Mouse (Mus musculus) lung, adult 2 months (tissue): ENCODE measurements at regions not wholly inside any gene's neighbourhood (a gene's known extent, or its start where the extent isn't known, plus 50 kb on each side); places are given as distances from the start of the nearest gene placed in this dataset.

ENCODE experiments used
- DNase-seq: peaks from one replicate; pipeline ENCODE4 v3.0.0; 2022
- H3K4me1 ChIP-seq: fragments of 200-500 bp; 2 replicates; pipeline ENCODE4 v1.6.1; 2011; ENCODE audit warnings: low read length; ENCODE audit not compliant: control insufficient read depth, insufficient read depth
- H3K4me3 ChIP-seq: fragments of 200-500 bp; replicated peaks from 2 replicates; pipeline ENCODE3; 2011; ENCODE audit warnings: low read depth, mild to moderate bottlenecking, control low read depth, low read length; ENCODE audit errors: extremely low read depth
- CTCF ChIP-seq: fragments of 200-500 bp; IDR thresholded peaks from 2 replicates; pipeline ENCODE4 v1.5.1; 2011; ENCODE audit warnings: mild to moderate bottlenecking, low read length, control low read depth; ENCODE audit not compliant: insufficient read depth
- POLR2A ChIP-seq: fragments of 200-500 bp; IDR thresholded peaks from 2 replicates; pipeline ENCODE4 v1.6.1; 2011; ENCODE audit warnings: low read depth, mild to moderate bottlenecking, control low read depth, low read length, borderline replicate concordance; ENCODE audit errors: extremely low read depth
- WGBS: fragments of 180-500 bp; shearing (Covaris S2); methylation state at CpG from one replicate; pipeline ENCODE4 v1.1.7; 2018; 5-methylcytosine and 5-hydroxymethylcytosine counted together

DNA sequence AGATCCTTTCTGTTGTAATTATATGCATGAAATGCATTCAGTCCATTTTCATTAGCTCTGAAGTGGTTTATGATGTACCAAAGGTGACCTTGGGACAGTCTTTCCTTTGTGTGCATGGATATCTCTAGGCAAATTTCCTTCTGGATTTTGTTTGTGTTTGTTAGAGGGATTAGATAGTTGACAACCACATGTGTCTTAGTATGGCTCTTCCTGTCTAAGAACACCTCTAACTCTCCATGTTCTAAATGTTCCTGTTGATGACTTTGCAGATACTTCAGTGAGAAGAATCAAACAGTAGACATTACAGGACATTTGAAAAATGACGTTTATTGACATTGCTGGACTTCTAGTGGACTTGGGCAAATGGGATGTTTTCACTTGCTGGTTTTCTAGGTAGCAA lies 436.5 kb upstream of the Nrp1 start:
- no peaks in the 10 kb centered on the region for H3K4me1 ChIP-seq
- 69% methylated on average over 1 of the region's 1 CpGs for WGBS
- no peak overlapping the region for H3K4me3 ChIP-seq
- no peak for DNase-seq
- no peak for TF ChIP-seq CTCF
- TF ChIP-seq POLR2A, result no peak

DNA sequence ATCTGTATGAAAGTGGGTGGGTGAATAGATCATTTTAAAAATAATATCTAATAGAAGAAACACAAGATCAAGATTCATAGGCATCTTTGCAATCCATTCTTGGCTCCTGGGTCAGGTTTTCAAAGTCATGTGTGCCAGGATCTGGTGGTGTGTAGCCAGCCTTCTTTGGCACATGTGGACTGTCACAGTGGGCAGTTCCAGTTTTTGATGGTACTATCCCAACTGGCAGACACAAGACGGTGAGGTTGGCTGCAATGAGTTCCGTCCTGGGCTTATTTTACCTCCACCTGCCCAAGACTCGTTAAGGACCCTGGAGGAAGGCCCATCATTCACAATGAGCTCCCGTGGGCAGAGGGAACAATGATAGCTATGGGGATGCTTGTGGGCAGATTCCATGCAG lies 435.1 kb upstream of the Nrp1 start:
- Histone ChIP-seq H3K4me3 (no peak overlapping the region), H3K4me1 (no peaks in the 10 kb centered on the region)
- DNase-seq, result no peak
- 88% methylated on average over 4 of the region's 4 CpGs for WGBS
- TF ChIP-seq POLR2A (no peak), CTCF (no peak)

DNA sequence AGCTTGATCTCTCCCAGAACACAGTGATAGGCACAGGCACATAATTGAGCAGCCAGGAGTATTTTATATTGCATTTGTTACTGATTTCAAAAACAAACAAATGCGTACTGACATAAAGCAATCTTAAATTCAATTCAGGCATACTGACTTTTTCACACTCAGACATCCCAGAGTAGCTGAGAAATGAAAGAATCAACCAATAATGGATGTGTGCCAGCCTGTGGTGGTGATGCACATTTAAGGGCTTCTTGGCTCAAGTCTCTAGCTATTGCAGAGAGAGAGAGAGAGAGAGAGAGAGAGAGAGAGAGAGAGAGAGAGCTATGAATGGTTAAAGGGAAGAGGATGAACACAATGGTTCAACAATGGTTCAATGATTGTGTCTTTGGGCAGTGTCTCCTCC lies 426.1 kb upstream of the Nrp1 start:
- 80% methylated on average over 1 of the region's 1 CpGs for WGBS
- DNase-seq, result no peak
- TF ChIP-seq POLR2A (no peak), CTCF (no peak)

DNA sequence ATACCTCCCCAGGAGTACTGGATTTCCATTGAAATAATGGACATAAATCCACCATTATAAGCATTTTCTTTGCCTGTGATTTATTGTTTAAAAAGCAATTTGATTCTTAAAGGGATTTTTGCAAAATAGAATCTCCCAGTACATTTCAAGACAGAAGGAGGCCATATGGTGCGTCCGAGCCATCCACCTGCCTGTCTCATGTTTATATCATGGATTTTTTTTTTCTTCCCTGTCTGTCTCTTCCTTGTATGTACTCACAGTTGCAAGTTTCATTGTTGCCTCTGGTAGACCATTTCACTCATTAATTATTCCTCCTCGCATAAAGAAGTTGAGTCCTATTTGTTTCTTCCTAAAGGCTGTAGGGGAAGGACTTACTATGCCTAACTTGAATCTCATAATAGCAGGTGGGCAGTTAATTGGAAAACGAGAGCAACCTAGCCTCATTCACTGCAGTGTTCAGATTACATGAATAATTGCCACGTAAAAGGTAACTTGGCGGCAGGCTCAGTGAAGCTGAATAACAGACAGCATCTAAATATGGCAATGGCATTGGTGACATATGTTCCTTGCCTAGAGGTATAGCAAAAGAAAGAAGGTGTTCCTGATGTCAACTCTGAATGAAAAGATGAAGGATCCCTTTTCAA lies 421.5 kb upstream of the Nrp1 start:
- 94% methylated on average over 6 of the region's 6 CpGs for WGBS
- no peak for DNase-seq

More for the DNA sequence above, 426.1 kb upstream of the Nrp1 start:
- Histone ChIP-seq H3K4me1 (no peaks in the 10 kb centered on the region), H3K4me3 (no peak overlapping the region)

DNA sequence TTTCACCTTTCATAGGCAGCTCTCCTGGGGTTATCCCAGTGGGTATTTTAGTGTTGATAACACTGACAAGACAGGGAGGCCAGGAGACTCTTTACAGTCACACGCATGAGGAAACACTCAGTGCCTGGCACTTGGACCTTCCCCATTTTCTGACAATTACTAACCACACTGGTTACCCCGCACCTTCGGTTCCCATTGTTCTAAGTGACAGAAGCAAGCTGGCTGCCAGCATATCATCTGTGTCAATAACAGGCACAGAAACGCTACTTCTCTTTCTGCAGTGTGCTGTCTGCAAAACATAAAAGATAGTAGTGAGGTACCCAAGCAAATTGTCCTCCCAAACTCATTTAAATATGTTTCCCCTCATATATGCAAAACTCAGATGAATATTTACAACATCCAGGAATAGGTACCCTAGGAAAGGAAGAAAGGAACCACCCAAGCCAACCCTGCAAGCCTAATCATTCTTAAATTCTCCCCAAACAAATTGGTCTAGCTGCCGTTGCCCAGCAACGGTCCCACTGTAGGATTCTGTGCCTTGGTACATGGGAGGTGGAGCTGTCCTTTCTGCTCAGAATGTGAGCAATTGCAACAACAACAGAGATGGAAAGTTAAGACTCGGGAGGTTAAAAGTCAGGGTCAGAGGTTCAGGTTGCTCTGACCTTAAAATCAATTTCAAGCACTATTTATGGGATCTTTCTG lies 419.0 kb upstream of the Nrp1 start:
- Histone ChIP-seq H3K4me1 (no peaks in the 10 kb centered on the region; the same call in none of the 2 replicates), H3K4me3 (no peak overlapping the region)
- TF ChIP-seq CTCF (no peak), POLR2A (no peak)
- 52% methylated on average over 7 of the region's 7 CpGs for WGBS
- DNase-seq, result no peak

More for the DNA sequence above, 421.5 kb upstream of the Nrp1 start:
- TF ChIP-seq CTCF, result no peak
- TF ChIP-seq POLR2A, result no peak
- H3K4me1 ChIP-seq, result no peaks in the 10 kb centered on the region; the same call in none of the 2 replicates
- no peak overlapping the region for H3K4me3 ChIP-seq

DNA sequence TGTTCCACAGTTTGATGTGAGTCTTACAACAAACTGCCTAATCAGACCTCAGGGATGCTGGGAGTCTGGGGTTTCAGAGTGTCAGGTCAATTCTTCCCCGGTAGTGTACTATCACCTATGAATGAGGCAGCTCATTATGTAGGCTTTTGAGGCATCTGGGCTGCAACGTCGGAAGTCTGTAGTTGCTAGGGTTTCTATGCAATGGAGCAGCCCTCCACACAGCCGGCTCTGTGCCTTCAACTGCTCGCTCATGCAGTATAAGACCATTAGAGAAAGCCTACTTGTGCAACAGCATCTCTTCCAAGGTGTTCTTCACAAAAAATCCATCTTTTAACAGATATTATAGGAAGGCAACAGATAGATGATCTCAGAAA lies 418.4 kb upstream of the Nrp1 start:
- DNase-seq, result no peak
- Histone ChIP-seq H3K4me3 (no peak overlapping the region), H3K4me1 (no peaks in the 10 kb centered on the region; the same call in none of the 2 replicates)
- WGBS, result 83% methylated on average over 5 of the region's 5 CpGs
- TF ChIP-seq POLR2A, result no peak
- no peak for TF ChIP-seq CTCF

DNA sequence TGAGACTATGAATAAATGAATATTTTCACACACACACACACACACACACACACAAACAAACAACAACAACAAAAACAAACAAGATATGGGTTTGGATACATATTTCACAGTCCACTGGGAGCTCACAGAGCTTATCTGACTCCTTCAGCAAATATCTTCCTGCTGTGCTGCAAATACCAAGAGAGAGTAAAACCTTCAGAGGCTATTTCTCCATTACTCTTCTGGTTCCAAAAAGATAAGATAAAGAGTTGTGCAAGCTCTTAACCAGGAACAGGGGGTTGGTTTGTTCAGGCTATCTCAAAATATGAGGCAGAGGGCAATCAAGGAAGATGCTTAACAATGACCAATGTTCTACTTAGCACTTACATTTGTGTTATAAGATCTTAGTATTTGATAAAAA lies 416.1 kb upstream of the Nrp1 start:
- no peaks in the 10 kb centered on the region; the same call in none of the 2 replicates for H3K4me1 ChIP-seq
- DNase-seq, result no peak
- no peak for TF ChIP-seq CTCF
- no peak for TF ChIP-seq POLR2A
- H3K4me3 ChIP-seq, result no peak overlapping the region

DNA sequence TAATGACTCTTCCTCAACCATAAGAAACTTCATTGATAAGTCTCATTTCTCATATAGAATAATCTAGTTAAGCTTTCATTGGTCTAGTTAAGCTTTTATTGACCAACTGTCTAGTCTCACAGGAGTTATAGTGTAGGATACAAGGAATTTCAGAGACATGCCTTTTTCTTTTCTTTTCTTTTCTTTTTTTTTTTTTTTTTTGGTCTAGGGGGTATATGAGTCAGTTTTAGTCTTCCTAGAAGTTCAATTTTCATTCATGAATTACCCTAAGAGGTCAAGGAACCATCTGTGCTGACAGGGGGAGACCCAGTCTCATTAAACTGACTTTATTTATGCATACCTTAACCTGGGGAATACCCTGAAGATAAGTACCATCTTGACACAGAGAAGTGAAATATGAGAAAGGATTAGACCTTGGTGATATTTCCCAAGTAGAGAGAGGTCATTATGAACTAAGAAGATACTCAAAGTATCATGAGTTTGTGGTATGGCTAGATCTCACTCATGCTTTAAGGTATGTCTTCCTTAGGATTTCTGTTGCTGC lies 413.4 kb upstream of the Nrp1 start:
- no peak for DNase-seq
- Histone ChIP-seq H3K4me1 (no peaks in the 10 kb centered on the region; the same call in 1 of the 2 replicates), H3K4me3 (no peak overlapping the region)
- TF ChIP-seq POLR2A (no peak), CTCF (no peak)

DNA sequence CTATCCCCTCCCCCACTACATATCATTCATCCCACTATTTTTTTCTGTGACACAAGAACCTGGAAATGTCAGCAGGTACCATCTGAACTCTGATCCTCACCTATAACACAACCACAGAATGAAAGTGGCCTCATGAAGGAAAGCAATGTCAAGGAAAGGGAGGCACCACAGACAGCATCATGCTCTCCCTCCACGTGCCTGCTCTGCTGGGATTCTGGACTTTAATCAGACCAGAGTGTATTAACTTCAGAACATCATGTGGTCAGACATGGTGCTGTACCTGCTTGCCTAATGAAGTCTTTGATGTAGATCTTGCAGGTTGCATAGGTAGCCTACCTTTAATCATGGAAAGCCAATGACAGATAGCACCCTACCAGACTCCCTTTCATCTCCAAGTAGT lies 400.8 kb upstream of the Nrp1 start:
- TF ChIP-seq CTCF (no peak), POLR2A (no peak)

DNA sequence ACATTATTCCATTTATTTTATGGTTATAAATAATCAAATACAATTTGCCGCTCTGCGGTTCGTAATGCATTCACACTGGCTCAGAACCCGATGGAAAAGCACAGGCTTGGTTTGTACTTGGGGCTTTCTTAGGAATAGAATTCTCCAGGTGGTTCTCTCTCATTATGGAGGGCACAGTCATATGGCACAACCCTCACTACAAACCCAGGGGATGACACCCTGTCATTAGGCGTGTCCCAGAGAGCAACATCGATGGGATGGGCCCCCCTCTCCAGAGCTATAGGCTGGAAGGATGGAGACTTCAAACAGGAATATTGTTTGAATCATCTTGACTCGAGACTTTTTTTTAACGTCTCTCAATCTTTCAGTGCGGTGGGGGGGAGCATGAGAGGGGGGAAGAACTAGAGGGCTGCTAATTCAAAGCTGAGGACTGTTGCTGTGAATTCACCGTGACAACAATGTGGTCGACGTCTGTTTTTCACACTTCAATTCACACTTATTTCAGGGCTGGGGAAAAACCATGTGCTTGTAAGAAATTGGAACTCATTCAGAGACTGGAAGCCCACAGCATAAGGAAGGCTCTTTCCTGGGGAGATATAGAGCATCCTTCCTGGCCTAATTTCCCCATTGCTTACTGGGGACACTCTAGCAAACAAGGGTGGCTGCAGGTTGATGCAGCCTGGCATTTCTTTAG lies 399.9 kb upstream of the Nrp1 start:
- no peak for TF ChIP-seq CTCF
- no peak for TF ChIP-seq POLR2A
- Histone ChIP-seq H3K4me3 (no peak overlapping the region), H3K4me1 (peaks cover 2% of the 10 kb centered on the region; the same call in 1 of the 2 replicates)
- no peak for DNase-seq
- WGBS, result 84% methylated on average over 12 of the region's 12 CpGs

More for the DNA sequence above, 400.8 kb upstream of the Nrp1 start:
- 71% methylated on average over 1 of the region's 1 CpGs for whole genome bisulfite sequencing
- no peak for DNase-seq
- H3K4me3 ChIP-seq, result no peak overlapping the region
- no peaks in the 10 kb centered on the region for H3K4me1 ChIP-seq
